Comparison of ENCODE assay signal across 10 mouse cellular contexts in the genomic region with DNA sequence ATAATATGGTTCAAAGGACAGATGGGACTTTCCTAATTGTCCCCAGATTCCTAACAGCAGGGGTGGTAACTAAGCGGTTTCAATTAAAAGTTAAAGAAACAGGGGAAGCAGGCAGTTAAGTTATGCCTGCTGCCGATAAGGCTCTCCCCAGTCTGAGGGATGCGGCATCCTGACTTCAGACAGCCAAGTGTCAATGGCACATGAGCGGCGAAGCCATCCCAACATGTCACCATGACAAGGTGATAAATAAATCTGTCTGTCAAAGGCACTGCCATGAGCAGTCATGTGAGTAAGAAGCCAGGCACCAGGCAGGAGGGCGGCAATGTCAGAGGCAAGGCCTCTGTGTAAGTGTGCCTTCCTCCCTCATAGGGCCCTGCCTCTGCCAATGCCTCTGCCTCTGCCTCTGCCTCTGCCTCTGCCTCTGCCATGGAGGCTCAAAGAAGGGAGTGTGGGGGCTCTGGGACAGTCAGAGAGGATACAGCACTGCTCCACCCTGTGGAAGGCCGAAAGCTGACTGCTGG. TPM values are rescaled to one million over a fixed set of nuclear protein-coding genes. Genes with fewer than 3 reads are reported as not detected.
A peak's percentile ranks its signal among the peaks of the same experiment; 100 is the strongest.
DNase-seq lines count a peak whose midpoint lies in the region; ATAC-seq and TF ChIP-seq lines count a peak whose summit lies in the region.
"Had no signal": no experiment of that assay in that cellular context is flagged by ENCODE, and none has a peak within 500 bp of the region (broad histone marks: within the 10 kb centered on the region; RNA-seq: fewer than 3 reads in every experiment).

No protein-coding gene starts in this region.

- 65% methylated on average over 6 of the region's 7 CpGs for WGBS in embryonic facial prominence, embryonic 14.5 days
- 34% methylated on average over 7 of the region's 7 CpGs for WGBS in heart, postnatal 0 days
- WGBS in midbrain, embryonic 16.5 days: 42% methylated on average over 7 of the region's 7 CpGs
- 81% methylated on average over 7 of the region's 7 CpGs for WGBS in intestine, embryonic 15.5 days

- no peak overlapping the region for H3K9ac ChIP-seq in embryonic facial prominence, embryonic 14.5 days (ENCODE audit: low read depth, low read length)
- no peak overlapping the region for H3K9ac ChIP-seq in heart, postnatal 0 days (replicated peaks; ENCODE audit: low read depth, low read length)
- no peak overlapping the region for H3K9ac ChIP-seq in midbrain, embryonic 16.5 days (ENCODE audit: low read depth, low read length)
- no peak overlapping the region for H3K9ac ChIP-seq in intestine, embryonic 15.5 days
- H3K9ac ChIP-seq: liver, embryonic 15.5 days had no signal

- TF ChIP-seq EP300 in heart, postnatal 0 days (IDR thresholded peaks at IDR 0.05; ENCODE audit: low read depth): peak; percentile 72

- H3K9me3 ChIP-seq in embryonic facial prominence, embryonic 14.5 days (ENCODE audit: control insufficient read depth, low read length): no peaks in the 10 kb centered on the region
- H3K9me3 ChIP-seq in heart, postnatal 0 days (replicated peaks; ENCODE audit: control insufficient read depth, low read length): no peaks in the 10 kb centered on the region
- no peaks in the 10 kb centered on the region for H3K9me3 ChIP-seq in midbrain, embryonic 16.5 days (replicated peaks; ENCODE audit: control insufficient read depth, low read length, poor library complexity, severe bottlenecking)
- no peaks in the 10 kb centered on the region for H3K9me3 ChIP-seq in intestine, embryonic 15.5 days
- H3K9me3 ChIP-seq: liver, embryonic 15.5 days had no signal

- no peaks in the 10 kb centered on the region; the same call in 1 of the 2 replicates for H3K4me1 ChIP-seq in embryonic facial prominence, embryonic 14.5 days (ENCODE audit: control insufficient read depth, insufficient read depth, low read length)
- peaks cover 37% of the 10 kb centered on the region for H3K4me1 ChIP-seq in heart, postnatal 0 days (ENCODE audit: control insufficient read depth, insufficient read depth)
- peaks cover 35% of the 10 kb centered on the region for H3K4me1 ChIP-seq in midbrain, embryonic 16.5 days (ENCODE audit: control insufficient read depth, insufficient read depth, low read length)
- peaks cover 3% of the 10 kb centered on the region; the same call in 1 of the 2 replicates for H3K4me1 ChIP-seq in intestine, embryonic 15.5 days (replicated peaks)
- H3K4me1 ChIP-seq: liver, embryonic 15.5 days had no signal

- no peak for DNase-seq in gastrocnemius, adult 2 months
- no peak for DNase-seq in gastrocnemius, postnatal 4 days (ENCODE audit: low spot score in 2 of 2)
- peak; percentile 12 for DNase-seq in embryonic facial prominence, embryonic 14.5 days (ENCODE audit: low spot score)
- peak; percentile 38 for DNase-seq in heart, postnatal 0 days (ENCODE audit: low spot score)
- DNase-seq in adrenal gland, adult (ENCODE audit: inconsistent age in 2 of 2, low spot score in 1 of 2): no peak
- no peak for DNase-seq in cerebellum, adult 9-10 months

- ATAC-seq in embryonic facial prominence, embryonic 14.5 days (ENCODE audit: low read depth): peak; percentile 20; the same call in 1 of the 2 replicates
- ATAC-seq in heart, postnatal 0 days (ENCODE audit: insufficient read depth, low read depth): peak; percentile 63
- peak; percentile 37; the same call in 1 of the 2 replicates for ATAC-seq in midbrain, embryonic 16.5 days
- ATAC-seq in intestine, embryonic 15.5 days: no peak

- peak overlapping the region; percentile 83 for H3K27ac ChIP-seq in gastrocnemius, adult 2 months
- 0 out of 2 replicates have a peak overlapping the region, but pooled peaks have one; percentile 9 for H3K27ac ChIP-seq in embryonic facial prominence, embryonic 14.5 days (replicated peaks; ENCODE audit: low read depth, low read length)
- H3K27ac ChIP-seq in heart, postnatal 0 days (ENCODE audit: low read depth): peak overlapping the region; percentile 73
- 0 out of 2 replicates have a peak overlapping the region, but pooled peaks have one; percentile 0 for H3K27ac ChIP-seq in midbrain, embryonic 16.5 days (ENCODE audit: low read length)
- no peak overlapping the region for H3K27ac ChIP-seq in intestine, embryonic 15.5 days
- H3K27ac ChIP-seq: liver, embryonic 15.5 days had no signal

- no peak overlapping the region for H3K4me2 ChIP-seq in embryonic facial prominence, embryonic 14.5 days (ENCODE audit: low read depth, low read length)
- H3K4me2 ChIP-seq in heart, postnatal 0 days (ENCODE audit: low read depth, low read length): 0 out of 2 replicates have a peak overlapping the region, but pooled peaks have one; percentile 1
- 0 out of 2 replicates have a peak overlapping the region, but pooled peaks have one; percentile 7 for H3K4me2 ChIP-seq in midbrain, embryonic 16.5 days (ENCODE audit: low read length)
- H3K4me2 ChIP-seq in intestine, embryonic 15.5 days (replicated peaks): no peak overlapping the region
- H3K4me2 ChIP-seq: liver, embryonic 15.5 days had no signal

- no peaks in the 10 kb centered on the region for H3K27me3 ChIP-seq in embryonic facial prominence, embryonic 14.5 days (replicated peaks; ENCODE audit: control insufficient read depth, insufficient read depth, low read length)
- no peaks in the 10 kb centered on the region for H3K27me3 ChIP-seq in heart, postnatal 0 days (ENCODE audit: control insufficient read depth, insufficient read depth, low read length)
- H3K27me3 ChIP-seq in midbrain, embryonic 16.5 days (ENCODE audit: control insufficient read depth, insufficient read depth, low read depth, low read length): no peaks in the 10 kb centered on the region
- no peaks in the 10 kb centered on the region for H3K27me3 ChIP-seq in intestine, embryonic 15.5 days (replicated peaks)
- H3K27me3 ChIP-seq: liver, embryonic 15.5 days had no signal

- intact Hi-C loops in gastrocnemius, adult 2 months (cut with DNase I): no loop called here

- H3K4me3 ChIP-seq in gastrocnemius, adult 2 months: no peak overlapping the region
- H3K4me3 ChIP-seq in embryonic facial prominence, embryonic 14.5 days (ENCODE audit: low read depth, low read length): no peak overlapping the region
- H3K4me3 ChIP-seq in heart, postnatal 0 days (ENCODE audit: low read depth, low read length): no peak overlapping the region
- H3K4me3 ChIP-seq in midbrain, embryonic 16.5 days (ENCODE audit: low read depth, low read length): no peak overlapping the region
- no peak overlapping the region for H3K4me3 ChIP-seq in intestine, embryonic 15.5 days (replicated peaks)
- H3K4me3 ChIP-seq: liver, embryonic 15.5 days; myocyte had no signal

- TF ChIP-seq CTCF in gastrocnemius, adult 2 months (IDR thresholded peaks at IDR 0.05): no peak
- TF ChIP-seq CTCF in heart, postnatal 0 days (IDR thresholded peaks at IDR 0.05; ENCODE audit: low read depth): no peak

- H3K36me3 ChIP-seq in embryonic facial prominence, embryonic 14.5 days (ENCODE audit: control insufficient read depth, insufficient read depth, low read length): peaks cover 10% of the 10 kb centered on the region
- H3K36me3 ChIP-seq in heart, postnatal 0 days (replicated peaks; ENCODE audit: control insufficient read depth, insufficient read depth, low read length): peaks cover 4% of the 10 kb centered on the region; the same call in 1 of the 2 replicates
- H3K36me3 ChIP-seq in midbrain, embryonic 16.5 days (ENCODE audit: control insufficient read depth, insufficient read depth, low read length): no peaks in the 10 kb centered on the region
- H3K36me3 ChIP-seq in intestine, embryonic 15.5 days: 0 out of 2 replicates have a peak, but pooled peaks cover 4% of the 10 kb centered on the region
- H3K36me3 ChIP-seq: liver, embryonic 15.5 days had no signal

RNA-seq across cellular contexts. Expression of gene Fgfr2, which starts 55.8 kb away (rescaled TPM):
- total RNA-seq in gastrocnemius, adult 2 months (2021): under 1 TPM; 0.15 to 0.33 TPM
- 1 to 10 TPM; 6.5 to 8.0 TPM for total RNA-seq in gastrocnemius, postnatal 4 days (2021)
- 106 and 119 TPM in 2 replicates for polyA plus RNA-seq in embryonic facial prominence, embryonic 14.5 days (2014; fragmentation: Nextera tagmentation; extraction: Ambion mirVana)
- 10.0 and 11.5 TPM in 2 replicates for total RNA-seq in heart, postnatal 0 days (2014; rRNA removed; ENCODE audit: low replicate concordance)
- 3.8 TPM in 2 replicates for polyA plus RNA-seq in heart, postnatal 0 days (2015; fragmentation: Nextera tagmentation; extraction: Ambion mirVana)
- polyA plus RNA-seq in midbrain, embryonic 16.5 days (2015; fragmentation: Nextera tagmentation; extraction: Ambion mirVana): 20.8 and 23.8 TPM in 2 replicates
- polyA plus RNA-seq in intestine, embryonic 15.5 days (2015; fragmentation: Nextera tagmentation; extraction: Ambion mirVana): 61.9 and 67.0 TPM in 2 replicates

RNA-seq across cellular contexts. Expression of gene Ctbp2, which starts 56.8 kb away (rescaled TPM):
- total RNA-seq in gastrocnemius, adult 2 months (2021): 10 to 100 TPM; 18.7 to 23.0 TPM
- total RNA-seq in gastrocnemius, postnatal 4 days (2021): 10 to 100 TPM; 46.8 to 57.3 TPM
- 63.0 and 69.5 TPM in 2 replicates for polyA plus RNA-seq in embryonic facial prominence, embryonic 14.5 days (2014; fragmentation: Nextera tagmentation; extraction: Ambion mirVana)
- 66.6 and 71.3 TPM in 2 replicates for total RNA-seq in heart, postnatal 0 days (2014; rRNA removed; ENCODE audit: low replicate concordance)
- polyA plus RNA-seq in heart, postnatal 0 days (2015; fragmentation: Nextera tagmentation; extraction: Ambion mirVana): 27.0 and 27.9 TPM in 2 replicates
- 43.7 and 52.4 TPM in 2 replicates for polyA plus RNA-seq in midbrain, embryonic 16.5 days (2015; fragmentation: Nextera tagmentation; extraction: Ambion mirVana)
- polyA plus RNA-seq in intestine, embryonic 15.5 days (2015; fragmentation: Nextera tagmentation; extraction: Ambion mirVana): 85.3 and 85.5 TPM in 2 replicates

Comparison
In these comparisons a context has a peak if more than half of its experiments do, and no peak if none do; other contexts are left out.
1. DNase-seq: peak in embryonic facial prominence, embryonic 14.5 days (single experiment) and heart, postnatal 0 days (single experiment); none in gastrocnemius, adult 2 months (single experiment), gastrocnemius, postnatal 4 days (0 of 2), adrenal gland, adult (0 of 2) and cerebellum, adult 9-10 months (single experiment).
2. H3K4me2 ChIP-seq: peak in heart, postnatal 0 days (single experiment) and midbrain, embryonic 16.5 days (single experiment); none in embryonic facial prominence, embryonic 14.5 days (single experiment) and intestine, embryonic 15.5 days (single experiment).